Mouse (Mus musculus) c-Kit-positive CD71-positive TER-119-negative erythroid progenitor cells, embryonic 14.5 days (primary cell): ENCODE results near the gene Rnf181.

Experiments used
- DNase-seq: peaks from one replicate; pipeline ENCODE4 v3.0.0-alpha.2; 2013; ENCODE audit warnings: low read depth

Gene Rnf181

GRCm38 (mm10) chr6:72359891-72360598 is 6.7 kb downstream of the Rnf181 start:
- DNase-seq, result no peak

GRCm38 (mm10) chr6:72359343-72359742 is 7.4 kb downstream of the Rnf181 start:
- DNase-seq, result no peak

- no peak for DNase-seq
Measured at GRCm38 (mm10) chr6:72358086-72358764, 8.5 kb downstream of the Rnf181 start.

GRCm38 (mm10) chr6:72357164-72358079 is 9.3 kb downstream of the Rnf181 start:
- no peak for DNase-seq

GRCm38 (mm10) chr6:72356001-72356532 is 10.7 kb downstream of the Rnf181 start:
- no peak for DNase-seq

GRCm38 (mm10) chr6:72355066-72355911 is 11.5 kb downstream of the Rnf181 start, which contains the start of gene Tmem150a:
Gene Tmem150a, plus strand, starts transcription at chr6:72355447.
- DNase-seq, result no peak

- DNase-seq, result no peak
Measured at GRCm38 (mm10) chr6:72354025-72354424, 12.7 kb downstream of the Rnf181 start.

GRCm38 (mm10) chr6:72352636-72353405 is 13.9 kb downstream of the Rnf181 start:
- no peak for DNase-seq

- DNase-seq, result no peak
Measured at GRCm38 (mm10) chr6:72350214-72350613, 16.5 kb downstream of the Rnf181 start.

GRCm38 (mm10) chr6:72348411-72348810 is 18.3 kb downstream of the Rnf181 start:
- no peak for DNase-seq

GRCm38 (mm10) chr6:72347166-72347941 is 19.4 kb downstream of the Rnf181 start, which contains the start of gene 0610030E20Rik:
Gene 0610030E20Rik, plus strand, starts transcription at chr6:72347317.
- DNase-seq, result no peak

GRCm38 (mm10) chr6:72346261-72346660 is 20.5 kb downstream of the Rnf181 start:
- no peak for DNase-seq

- DNase-seq, result no peak
Measured at GRCm38 (mm10) chr6:72345633-72346032, 21.1 kb downstream of the Rnf181 start.

- DNase-seq, result peak; percentile 96
Measured at GRCm38 (mm10) chr6:72345074-72345567, 21.6 kb downstream of the Rnf181 start, which contains the start of gene Usp39. Gene Usp39, minus strand, starts transcription at chr6:72345184.

GRCm38 (mm10) chr6:72344396-72345073 is 22.2 kb downstream of the Rnf181 start:
- no peak for DNase-seq

- no peak for DNase-seq
Measured at GRCm38 (mm10) chr6:72340481-72340880, 26.3 kb downstream of the Rnf181 start.

GRCm38 (mm10) chr6:72333111-72333510 is 33.6 kb downstream of the Rnf181 start:
- DNase-seq, result no peak

GRCm38 (mm10) chr6:72330133-72330532 is 36.6 kb downstream of the Rnf181 start:
- DNase-seq, result no peak

GRCm38 (mm10) chr6:72329019-72329418 is 37.7 kb downstream of the Rnf181 start:
- DNase-seq, result no peak
